Mouse (Mus musculus): ENCODE measurements around the gene Cpped1.

Cpped1 gene

GRCm38 (mm10) chr16:11909035-11909591 lies at the start of gene Cpped1:
Gene Cpped1, minus strand, starts transcription at chr16:11909445.
- DNase-seq (ENCODE audit: low spot score) = peak; percentile 91

DNA sequence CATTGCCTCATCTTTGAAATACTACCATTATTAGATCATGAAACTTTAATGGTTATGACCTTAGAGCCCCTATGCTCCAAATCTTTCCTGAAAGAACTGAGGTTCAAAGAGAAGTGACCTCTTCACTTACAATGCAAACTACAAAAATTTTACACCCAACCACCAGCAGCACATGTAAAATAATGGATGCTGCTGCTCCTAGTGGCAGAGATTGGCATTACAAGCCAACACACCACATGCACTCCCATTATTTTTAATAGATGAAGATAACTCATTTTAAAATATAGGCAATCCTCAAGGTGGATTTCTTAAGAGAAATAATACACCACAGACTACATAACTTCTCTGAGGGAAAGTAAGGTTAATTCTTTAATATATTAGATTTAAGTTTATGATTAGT lies 31.2 kb upstream of the Cpped1 start:
- no peak for DNase-seq (ENCODE audit: low spot score)

DNA sequence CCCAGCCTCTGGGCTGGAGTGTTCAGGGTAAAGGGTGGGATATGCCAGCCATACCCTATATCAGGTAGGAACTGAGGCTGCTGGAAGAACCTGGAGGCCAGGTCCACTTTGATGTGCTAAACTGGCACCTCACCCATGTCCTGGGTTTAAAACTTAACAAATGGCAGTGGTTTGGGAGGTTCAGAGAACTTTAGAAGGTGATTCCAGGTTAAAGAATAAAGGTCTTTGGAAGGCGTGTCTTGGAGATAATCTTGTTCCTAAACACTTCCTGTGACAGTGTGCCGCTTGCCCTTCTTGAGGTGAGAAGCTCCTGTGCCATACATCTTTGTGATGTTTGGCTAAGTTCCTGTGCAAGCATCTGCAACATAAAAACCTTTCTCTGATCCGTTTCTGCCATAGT lies 1.6 kb upstream of the Cpped1 start:
- no peak for DNase-seq (ENCODE audit: low spot score)

DNA sequence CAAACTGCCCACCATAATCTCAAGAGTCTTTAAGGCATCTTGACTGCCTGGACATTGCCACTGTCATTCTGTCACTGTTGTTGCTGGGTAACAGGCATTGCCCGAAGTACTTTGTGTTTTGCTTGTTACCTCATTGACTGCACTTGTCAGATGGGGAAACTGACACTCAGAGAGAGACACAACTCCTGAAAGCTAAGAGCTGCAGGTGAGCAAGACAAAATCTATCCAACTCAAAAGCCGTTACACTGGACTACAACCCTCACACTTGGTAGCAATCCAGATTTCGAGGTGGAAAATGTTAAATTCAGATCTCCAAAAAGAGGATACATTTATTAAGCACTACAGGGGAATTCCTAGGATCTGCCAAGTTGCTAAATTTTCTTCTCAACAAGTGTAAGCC lies 572 bp upstream of the Cpped1 start:
- no peak for DNase-seq (ENCODE audit: low spot score)

- no peak for DNase-seq (ENCODE audit: low spot score)
These were observed 707 bp downstream of the Cpped1 start for GRCm38 (mm10) chr16:11908461-11909014.

DNA sequence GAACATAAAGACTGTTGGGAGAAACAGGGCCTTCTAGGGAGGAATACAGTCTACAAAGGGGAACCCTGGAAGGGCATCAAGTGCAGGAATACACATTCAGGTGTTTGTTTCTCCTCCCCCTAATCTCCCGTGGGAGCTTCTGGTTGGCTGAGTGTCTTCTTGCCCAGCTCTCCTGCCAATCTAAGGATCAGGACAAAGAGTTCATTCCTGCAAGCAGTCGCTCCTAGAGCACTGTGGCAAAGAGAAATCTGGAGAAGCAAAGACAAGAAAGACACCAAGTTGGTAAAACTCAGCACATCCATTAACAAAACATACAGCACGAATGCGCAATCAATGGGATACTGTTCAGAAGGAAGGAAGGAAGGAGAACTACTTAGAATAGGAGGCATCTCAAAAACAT lies 1.4 kb downstream of the Cpped1 start:
- DNase-seq (ENCODE audit: low spot score) = no peak

GRCm38 (mm10) chr16:11906906-11907305 lies 2.3 kb downstream of the Cpped1 start:
- DNase-seq (ENCODE audit: low spot score) = no peak

DNA sequence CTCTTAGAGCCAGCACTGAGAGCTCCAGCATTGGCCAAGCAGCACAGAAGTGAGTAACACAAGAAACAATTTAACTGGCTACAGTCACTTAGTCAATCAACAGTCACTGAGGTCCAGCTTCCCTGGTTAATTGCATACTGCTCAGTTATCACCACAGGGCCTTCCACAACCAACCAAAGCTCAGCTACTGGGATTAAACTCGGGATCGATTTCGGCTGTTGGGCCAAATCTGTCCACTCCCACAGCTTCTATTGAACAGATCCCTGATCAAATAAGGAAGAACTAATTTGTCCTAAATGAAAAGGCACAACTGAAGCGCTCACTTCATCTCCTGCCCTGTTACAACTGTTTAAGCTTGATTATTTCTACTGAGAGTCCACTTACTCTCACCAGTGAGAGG lies 4.0 kb downstream of the Cpped1 start:
- no peak for DNase-seq (ENCODE audit: low spot score)

GRCm38 (mm10) chr16:11902007-11902406 lies 7.2 kb downstream of the Cpped1 start:
- no peak for DNase-seq (ENCODE audit: low spot score)

DNA sequence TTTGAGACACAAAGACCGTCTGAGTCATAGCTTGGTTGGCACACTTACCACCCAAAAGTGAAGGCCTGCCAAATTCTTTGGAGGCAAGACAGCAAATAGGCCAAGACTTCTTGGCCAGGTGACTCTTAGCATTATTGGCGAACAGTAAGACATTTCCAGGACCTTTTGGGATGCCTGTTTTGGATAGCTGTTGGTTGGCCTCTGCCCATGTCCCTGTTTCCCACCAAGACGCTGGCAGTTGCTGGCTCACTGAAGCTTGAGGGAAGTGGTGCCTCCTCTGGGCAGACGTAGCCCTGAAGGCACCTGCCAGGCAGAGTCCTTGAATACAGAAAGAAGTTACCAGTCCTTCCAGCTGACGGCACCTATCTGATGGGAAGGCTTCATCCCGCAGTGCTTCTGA lies 8.9 kb downstream of the Cpped1 start:
- no peak for DNase-seq (ENCODE audit: low spot score)

- no peak for DNase-seq (ENCODE audit: low spot score)
These were observed 12.8 kb downstream of the Cpped1 start for GRCm38 (mm10) chr16:11896411-11896810.

DNA sequence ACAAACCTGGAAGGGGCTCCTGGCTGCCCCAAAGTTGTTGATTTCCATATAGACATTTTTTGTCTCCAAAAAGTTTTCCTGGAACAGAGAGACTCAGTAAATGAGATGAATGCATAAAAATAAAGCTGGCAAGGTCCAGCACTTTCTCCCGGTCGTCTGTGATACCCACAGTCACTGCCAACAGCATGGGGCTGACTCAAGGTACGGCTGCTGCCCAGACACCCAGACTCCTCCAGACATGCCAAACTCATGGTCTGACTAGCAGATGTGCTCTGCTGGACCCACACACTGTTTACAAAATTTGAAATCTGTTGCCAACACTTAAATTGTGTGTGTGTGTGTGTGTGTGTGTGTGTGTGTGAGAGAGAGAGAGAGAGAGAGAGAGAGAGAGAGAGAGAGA lies 14.4 kb downstream of the Cpped1 start:
- no peak for DNase-seq (ENCODE audit: low spot score)

GRCm38 (mm10) chr16:11890186-11890585 lies 19.1 kb downstream of the Cpped1 start:
- no peak for DNase-seq (ENCODE audit: low spot score)

DNA sequence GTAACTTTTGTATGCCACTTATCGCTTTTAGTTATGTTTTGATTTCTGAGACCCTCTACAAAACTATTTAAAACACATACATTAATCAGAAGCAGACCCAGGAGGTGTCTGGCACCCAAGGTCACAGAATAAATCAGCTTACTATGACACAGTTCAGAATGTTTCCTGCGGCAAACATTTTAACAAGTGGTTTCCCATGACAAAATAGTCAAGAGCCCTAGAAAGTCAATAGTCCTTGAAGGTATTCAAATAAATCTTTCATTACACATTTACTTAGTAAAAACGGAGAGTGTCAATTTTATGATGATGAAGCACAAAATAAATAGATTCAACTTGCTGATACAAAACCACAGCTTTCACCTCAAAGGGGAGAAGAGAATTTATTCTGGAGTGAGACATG lies 19.5 kb downstream of the Cpped1 start:
- no peak for DNase-seq (ENCODE audit: low spot score)

DNA sequence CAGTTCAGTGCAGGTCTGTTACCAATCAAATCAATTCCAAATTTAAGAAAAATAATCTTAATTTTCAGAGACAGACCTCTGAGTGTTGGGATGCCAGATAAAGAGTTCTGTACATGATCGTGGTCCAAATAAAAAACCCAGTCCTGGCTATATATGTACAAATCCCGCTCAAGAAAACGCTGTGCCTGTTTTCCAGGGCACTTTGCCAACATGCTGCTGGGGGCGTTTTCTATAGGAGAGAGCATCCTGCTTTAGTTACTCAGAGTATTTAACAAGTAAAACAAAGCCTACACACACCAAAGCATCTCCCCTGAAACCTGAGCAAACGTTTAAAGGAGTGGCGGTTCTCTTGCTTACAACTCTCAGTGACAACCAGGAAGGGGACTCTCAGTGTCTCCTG lies 27.4 kb downstream of the Cpped1 start:
- no peak for DNase-seq (ENCODE audit: low spot score)

- no peak for DNase-seq (ENCODE audit: low spot score)
These were observed 28.8 kb downstream of the Cpped1 start for GRCm38 (mm10) chr16:11880461-11880860.

- DNase-seq (ENCODE audit: low spot score) = no peak
These were observed 30.0 kb downstream of the Cpped1 start for GRCm38 (mm10) chr16:11879196-11879595.

DNA sequence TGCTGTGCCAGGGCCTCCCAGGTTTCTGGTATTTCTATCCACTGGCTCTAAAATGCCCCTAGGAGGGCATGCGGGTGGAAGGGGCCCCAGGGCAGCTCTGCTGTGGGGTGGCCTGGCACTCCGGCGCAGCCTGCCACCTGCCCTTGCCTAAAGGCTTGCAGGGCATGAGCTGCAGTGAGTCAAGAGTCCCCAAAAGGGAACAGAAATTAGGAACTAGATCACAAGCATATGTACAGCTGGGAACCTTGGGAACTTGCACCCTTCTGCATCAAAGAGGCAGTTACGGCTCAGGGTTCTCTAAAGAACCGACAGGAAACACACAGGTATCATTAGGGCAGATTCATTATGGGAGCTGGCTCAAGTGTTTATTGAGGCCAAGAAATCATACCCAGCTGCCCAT lies 34.0 kb downstream of the Cpped1 start:
- DNase-seq (ENCODE audit: low spot score) = no peak

- DNase-seq (ENCODE audit: low spot score) = no peak
These were observed 36.0 kb downstream of the Cpped1 start for GRCm38 (mm10) chr16:11873292-11873691.

DNA sequence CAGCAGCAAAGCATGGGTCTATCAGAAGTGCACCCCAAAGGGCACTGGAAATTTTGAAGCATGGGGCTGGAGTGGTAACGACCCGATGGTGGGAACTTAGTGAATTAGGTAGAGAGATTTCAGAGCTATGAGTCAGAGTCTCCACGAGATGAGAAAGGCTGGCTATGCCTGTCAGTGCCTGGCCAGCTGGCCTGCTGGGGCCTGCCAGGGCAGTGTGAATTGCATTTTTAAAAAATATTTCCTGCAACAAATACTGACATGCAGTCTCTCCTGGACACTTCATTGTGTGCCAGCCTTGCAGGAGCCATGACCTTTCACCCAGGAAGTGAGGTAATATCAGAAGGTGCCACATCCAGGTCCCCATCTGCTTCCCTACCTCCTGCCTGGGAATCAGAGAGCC lies 40.8 kb downstream of the Cpped1 start:
- no peak for DNase-seq (ENCODE audit: low spot score)

DNA sequence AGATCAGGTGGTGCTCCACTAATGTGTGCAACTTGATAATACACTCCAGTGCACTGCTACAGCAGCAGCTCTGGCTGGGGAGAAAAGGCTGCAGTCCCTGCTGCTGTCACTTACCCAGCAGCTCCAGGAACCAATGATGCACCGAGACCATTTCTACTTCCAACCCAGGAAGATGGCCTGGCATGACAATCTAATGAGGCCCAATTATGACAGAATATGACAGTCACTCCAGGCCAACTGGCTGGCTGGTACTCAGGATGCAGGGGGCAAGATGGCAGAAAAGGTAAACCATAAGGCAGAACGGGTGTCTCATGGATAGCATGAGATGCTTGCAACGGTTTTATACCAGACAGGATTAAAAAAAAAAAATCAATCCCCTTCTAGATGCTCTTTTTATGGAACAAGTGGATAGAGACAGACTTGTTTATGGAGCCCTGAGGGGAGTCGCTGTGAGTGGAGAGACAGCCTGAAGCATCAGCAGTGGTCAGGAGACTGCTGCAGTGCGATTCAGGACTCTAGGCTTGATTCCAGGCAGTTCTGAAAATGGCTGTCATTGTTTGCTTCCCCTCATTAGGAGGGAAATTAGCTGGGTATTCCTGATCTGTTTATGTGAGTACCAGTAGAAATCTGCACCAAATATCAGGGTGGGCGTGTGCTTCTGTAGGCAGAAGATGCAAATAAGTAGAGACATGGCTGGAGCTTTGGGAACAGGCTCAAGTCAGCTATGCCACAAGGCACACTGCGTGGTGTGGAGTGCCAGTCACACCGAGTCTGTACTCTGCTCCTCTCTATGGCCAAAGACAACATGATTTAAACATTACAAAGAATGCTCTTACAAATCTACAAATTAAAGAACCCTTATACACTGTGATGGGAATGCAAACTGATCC lies 56.3 kb downstream of the Cpped1 start:
- no peak for DNase-seq (ENCODE audit: low spot score)

GRCm38 (mm10) chr16:11848990-11849658 lies 60.1 kb downstream of the Cpped1 start:
- no peak for DNase-seq (ENCODE audit: low spot score)

DNA sequence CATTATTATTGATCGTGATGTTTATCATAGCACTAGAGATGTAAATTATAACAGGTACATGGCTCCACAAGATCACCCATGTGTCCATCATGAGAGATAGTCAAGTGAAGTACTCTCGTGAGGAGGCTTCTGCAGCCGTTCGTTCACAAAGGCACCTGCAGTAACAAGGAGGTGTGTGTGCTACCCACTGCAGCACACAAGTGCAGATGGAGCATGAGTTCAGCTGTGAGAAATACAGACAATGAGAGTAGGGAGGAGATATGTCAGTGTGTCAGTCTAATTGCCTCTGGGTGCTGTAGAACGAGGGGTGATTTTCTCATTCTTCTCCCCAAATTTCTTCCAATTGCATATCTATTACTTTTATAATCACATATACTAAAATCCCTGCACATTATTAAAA lies 63.9 kb downstream of the Cpped1 start:
- no peak for DNase-seq (ENCODE audit: low spot score)
